Mouse (Mus musculus) thymus, postnatal 25 days (tissue): ENCODE measurements around the gene Trmt11.
"Not testable (repeated sequence)": the region's sequence is repeated elsewhere in the genome, so short reads cannot be mapped to it uniquely, and the experiment has no call there.

Experiments
- DNase-seq: peaks from one replicate; pipeline ENCODE4 v3.0.0; 2022

The Trmt11 gene

DNA sequence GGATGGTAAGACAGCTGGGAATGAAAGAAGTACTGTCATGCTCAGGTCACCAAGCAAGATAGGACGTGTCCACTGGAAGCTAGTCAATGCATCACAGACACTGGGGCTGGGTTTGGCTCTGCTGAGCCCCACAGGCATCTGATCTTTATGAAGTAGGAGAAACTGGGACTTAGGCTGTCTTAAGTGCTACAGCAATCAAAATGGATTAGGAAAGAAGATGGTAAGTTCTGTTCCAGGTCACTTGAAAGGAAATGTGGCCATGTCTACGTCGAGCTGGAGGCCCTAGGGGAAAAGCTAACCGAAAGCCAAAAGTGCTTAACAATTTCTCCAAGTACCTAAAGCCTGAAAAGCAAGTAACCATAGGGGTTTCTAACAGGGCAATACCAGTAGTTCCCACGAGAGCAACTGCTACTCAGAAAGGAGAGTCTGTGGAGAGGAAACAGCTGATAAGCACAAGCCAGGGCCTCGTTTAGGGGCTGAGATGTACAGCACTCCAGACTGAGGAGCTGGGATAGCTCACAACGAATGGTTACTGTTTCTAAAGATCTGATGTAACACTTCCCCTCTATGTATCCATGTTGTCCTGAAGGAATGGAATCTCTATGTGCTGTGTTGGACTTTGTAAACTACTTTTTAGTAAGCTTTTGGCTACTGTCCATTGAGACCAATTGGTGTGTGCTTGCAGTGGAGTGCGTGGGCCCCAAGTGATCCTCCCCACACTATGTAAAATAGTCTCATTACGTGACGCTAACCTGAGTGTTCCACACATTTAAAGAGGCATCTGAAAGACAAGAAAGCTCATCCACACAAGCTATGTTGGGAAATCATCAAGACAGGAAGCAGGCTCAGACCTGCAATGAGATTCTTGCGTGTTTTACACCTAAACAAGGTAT is 44.6 kb downstream of the Trmt11 start:
- no peak for DNase-seq

DNA sequence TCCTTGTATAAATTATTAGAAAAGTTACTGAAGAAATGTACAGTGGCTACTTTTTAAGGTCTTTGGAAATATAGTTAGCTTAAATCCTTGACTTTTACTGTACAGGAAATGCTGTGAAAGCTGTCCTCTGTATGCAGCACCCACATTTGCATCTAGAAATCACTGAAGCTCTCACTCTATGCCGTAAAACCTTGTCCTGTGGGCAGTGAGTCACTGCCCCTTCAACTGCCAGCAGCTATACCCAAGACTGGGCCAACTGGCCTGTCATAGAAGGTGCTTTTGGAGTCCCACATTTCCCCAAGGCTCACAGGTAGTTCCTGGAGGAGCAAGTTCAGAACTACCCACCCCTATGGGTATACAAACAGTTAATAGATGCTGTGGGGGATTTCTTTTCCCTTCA is 48.2 kb downstream of the Trmt11 start:
- DNase-seq: no peak

DNA sequence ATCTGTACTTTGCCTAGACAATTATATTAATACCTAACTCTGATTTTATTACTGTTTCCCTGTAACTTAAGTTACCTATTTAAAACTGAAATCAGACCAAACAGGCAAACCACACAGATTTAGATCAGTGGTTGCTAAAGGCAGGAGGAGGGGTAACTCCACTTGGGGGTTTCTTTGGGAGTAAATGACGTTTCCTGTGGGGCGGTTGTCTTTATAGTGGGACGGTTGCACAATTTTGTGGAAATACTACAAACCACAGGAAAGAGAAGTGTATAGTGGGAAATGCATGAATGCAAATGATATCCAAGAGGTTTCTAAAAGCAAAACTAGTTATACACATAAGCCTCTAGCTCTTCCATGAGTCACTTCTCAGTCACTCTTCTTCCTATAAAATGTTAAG is 50.6 kb downstream of the Trmt11 start:
- DNase-seq: no peak

DNA sequence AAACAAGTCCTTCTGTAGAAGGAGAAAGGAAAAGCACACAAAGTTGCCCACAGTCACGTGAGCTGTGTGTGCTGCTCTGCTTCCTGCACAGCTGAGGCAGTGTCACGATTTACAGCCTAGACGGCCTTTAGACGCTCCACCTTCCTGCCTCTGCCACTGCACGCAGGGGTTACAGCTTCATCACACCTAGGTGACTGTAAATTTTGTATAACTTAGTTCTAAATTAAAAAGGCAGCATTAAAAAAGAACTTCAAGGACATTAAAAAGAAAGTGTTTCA is 62.1 kb downstream of the Trmt11 start:
- peak; percentile 19 for DNase-seq

DNA sequence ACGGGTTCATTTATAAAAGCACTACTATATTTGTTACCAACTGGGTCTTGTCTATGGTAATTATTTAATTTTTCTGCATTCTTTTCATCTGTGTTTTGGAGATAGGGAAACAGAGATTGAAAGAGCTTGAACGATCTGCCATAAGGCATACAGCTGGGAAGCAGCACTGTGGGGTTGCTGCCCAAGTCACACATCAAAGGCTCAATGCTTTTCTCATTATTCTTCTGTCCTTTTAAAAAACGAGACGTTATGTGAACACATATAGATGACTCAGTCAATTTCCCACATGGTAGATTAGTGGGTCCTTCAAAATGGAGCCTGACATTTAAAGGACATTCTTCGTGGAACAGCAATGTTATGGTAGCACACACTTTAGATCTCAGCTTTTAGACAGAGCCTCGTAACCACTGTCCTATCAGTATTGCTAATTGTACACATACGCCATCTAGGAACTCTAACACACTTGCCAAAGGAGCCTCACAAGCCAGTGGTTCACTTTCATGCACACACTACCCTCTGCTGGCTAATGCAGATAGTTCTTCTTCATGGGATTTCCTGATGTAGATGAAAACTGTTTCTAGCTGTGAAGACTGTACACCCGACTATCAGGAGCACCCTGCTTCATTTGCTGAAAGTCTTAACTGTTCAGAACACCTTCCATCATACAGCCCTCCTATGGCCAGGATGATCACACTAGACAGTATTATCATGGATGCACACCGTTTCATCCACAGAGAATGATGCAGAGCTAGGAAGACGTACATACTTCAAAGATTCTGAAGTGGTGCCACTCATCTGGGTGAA is 62.6 kb downstream of the Trmt11 start:
- DNase-seq: peak; percentile 5

DNA sequence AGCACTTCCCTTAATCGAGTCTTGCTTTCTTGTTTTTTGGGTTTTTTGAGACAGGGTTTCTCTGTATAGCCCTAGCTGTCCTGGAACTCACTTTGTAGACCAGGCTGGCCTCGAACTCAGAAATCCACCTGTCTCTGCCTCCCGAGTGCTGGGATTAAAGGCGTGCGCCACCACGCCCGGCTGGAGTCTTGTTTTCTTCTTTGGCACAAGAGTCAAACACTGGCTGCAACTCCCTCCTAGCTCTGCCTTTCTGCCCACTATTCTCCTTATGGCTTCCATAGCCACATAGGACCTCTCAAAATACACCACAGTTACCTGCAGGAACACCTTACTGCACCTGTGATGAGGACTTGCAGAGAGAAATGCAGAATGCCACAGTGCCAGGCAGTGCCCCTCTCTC is 64.6 kb downstream of the Trmt11 start:
- not testable (repeated sequence) for DNase-seq

DNA sequence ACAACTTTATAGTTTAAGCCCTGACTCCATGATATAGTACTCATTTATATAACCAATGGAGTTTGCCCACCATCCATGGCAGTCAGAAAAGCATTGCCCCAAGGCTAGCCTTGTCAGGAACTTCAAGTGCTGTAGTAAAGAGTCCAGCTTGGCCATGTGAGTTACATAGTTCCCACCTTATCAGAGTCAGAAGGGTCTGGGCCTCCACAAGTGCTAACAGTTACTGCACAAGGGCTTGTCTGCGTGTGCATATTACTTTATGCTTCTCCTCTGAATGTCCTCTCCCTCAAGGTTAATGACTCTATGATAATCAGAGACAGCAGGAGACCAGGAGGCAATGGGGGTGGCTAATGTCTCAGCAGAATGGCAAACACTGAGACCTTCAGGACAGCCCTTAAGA is 73.4 kb downstream of the Trmt11 start:
- DNase-seq: no peak

DNA sequence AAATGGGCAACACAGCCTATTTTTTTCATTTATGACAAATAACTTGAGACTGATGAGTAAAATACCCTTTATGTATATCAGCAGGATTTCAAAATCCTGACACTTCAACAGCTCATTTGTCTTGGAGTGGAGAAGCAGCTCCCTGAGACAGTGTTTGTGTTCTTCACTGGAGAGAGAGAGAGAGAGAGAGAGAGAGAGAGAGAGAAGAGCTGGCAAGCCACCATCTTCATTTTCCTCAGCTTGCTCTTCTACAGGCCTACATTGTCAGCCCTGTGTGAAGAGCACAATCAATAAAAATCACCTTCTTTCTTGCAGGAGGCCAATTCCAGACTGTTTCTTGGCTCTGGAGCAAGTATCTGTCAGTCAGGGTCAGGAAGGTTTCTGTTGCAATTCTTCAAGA is 78.8 kb downstream of the Trmt11 start:
- DNase-seq: no peak

DNA sequence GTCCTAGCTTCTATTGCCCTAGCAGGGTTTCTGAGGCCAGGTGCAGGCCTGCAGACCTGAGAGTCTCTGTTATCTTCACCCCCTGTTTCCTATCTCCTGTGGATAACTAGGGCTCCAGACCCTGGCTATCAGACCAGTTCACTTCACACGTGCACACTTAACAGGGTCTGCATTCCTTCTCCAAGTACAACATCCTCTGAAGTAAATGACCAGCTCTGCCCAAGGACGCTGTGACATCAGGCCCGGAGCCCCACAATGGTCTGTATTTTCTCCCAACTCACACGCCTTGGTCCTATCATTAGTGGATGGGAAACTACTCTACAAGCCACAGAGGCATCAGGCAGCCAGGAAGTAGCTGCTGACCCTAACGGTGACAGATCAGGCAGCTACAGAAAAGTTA is 81.4 kb downstream of the Trmt11 start:
- DNase-seq: no peak

DNA sequence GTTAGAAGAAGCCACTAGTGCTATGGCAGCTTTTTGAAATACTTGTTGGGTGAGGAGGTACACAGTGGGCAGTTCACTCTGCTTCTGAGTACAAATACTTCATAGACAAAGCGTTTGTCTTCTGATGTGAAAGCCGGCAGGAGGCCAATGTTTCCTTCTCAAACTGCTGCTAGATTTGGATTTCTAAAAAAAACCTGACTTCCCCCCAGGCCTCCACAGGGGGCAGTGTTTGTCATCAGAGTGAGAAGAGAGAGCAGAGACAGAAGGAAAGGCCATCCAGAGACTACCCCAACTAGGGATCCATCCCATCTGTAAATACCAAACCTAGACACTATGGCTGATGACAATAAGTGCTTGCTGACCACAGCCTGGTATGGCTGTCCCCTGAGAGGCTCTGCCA is 83.3 kb downstream of the Trmt11 start:
- no peak for DNase-seq

DNA sequence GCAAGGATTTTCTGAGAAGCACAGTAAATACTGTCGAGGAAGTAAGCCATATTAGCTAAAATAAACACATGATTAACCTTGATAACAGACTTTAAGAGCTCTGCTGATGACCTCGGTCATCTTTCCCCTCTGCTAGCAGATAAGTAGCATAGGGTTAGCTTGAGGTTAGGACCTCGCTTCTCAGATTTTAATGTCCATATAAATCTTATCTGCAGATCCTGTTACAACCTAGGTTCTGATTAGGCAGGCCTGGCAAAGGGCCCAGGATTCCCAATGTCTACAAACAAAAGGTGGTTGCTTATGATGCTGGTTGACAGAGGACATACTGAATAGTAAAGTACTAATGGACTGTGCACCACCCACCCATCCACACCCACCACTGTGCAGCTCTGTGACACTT is 83.8 kb downstream of the Trmt11 start:
- DNase-seq: no peak

DNA sequence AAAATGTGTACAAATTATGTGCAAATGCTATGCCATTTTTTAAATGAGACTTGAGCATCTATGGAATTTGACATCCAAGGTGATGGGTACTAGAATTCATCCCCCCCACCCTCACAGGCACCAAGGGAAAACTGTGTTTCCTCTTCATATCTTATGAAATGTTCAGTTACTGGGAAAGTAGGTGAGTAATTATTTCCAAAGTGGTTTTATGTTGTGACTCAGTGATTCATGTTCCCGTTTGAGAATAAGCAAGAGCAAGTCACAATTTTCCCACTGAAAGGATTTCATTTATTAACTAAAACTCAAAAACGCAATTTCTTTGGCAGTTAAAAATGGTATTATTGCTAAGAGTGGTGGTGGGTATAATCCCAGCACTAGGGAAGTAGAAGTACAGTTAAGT is 95.8 kb downstream of the Trmt11 start:
- no peak for DNase-seq

DNA sequence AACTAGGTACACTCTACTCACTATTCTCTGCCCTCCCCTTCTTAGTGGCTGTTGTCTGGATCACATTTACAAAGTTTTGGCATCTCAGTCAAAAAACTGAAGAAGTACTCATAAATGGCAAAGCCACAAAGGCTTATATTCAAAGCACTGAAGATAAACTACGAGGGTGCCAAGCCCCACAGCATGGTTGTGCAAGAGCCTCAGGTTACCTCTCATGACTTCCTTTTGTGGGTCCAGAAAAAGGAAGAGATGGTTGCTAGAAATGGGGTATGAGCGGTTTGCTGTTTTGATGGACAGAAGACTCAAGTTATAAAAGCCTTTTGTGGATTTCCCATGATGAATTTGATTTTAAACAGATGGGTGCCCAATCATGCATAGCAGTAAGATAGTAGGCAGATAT is 97.4 kb downstream of the Trmt11 start:
- DNase-seq: no peak

DNA sequence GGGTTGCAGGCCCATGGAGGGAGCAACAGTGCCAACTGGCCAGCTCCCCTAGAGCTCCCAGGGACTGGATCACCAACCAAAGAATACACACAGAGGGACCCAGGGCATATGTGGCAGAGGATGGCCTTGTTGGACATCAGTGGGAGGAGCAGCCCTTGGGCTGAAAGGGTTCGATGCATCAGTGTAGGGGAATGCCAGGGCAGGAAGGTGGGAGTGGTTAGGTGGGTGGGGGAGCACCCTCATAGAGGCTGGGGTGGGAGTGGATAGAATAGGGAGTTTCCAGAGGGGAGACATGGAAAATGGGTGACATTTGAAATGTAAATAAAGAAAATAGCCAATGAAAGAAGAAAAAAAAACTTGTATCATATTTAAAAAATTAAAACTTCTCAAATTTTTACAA is 97.8 kb downstream of the Trmt11 start:
- no peak for DNase-seq

DNA sequence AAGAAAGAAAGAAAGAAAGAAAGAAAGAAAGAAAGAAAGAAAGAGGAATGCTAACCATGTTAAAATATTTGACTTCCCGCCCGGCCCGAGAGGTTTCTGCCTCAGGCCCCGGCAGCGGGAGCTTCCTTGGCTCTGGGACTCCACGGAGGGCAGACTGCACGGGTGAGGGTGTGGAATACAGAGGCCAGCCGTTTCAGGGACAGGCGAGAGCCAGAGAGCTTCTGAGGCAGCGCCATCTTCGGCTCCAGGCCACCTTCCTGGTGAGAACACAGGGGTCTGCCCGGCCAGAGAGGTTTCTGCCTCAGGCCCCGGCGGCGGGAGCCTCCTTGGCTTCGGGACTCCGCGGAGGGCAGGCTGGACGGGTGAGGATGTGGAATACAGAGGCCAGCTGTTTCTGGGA is 102.3 kb downstream of the Trmt11 start:
- DNase-seq: not testable (repeated sequence)
